Comparison of ENCODE assay signal across 8 mouse cellular contexts in genomic region chr12:24975115-24975733, GRCm38 (mm10). TPM values are rescaled to one million over a fixed set of nuclear protein-coding genes. Genes with fewer than 3 reads are reported as not detected.
DNase-seq lines count a peak whose midpoint lies in the region; ATAC-seq and TF ChIP-seq lines count a peak whose summit lies in the region.

No protein-coding gene starts in this region.

- peak overlapping the region; percentile 77 to 96 for H3K27ac ChIP-seq in heart, embryonic 14.5 days (replicated peaks in 1 of 2; ENCODE audit: control insufficient read depth in 1 of 2, insufficient read depth in 1 of 2, low read depth in 2 of 2, low read length in 2 of 2)
- peak overlapping the region; percentile 91 for H3K27ac ChIP-seq in kidney, postnatal 0 days

- peak; percentile 71 for DNase-seq in c-Kit-positive CD71-negative TER-119-negative erythroid progenitor cells, embryonic 14.5 days (ENCODE audit: low read depth)
- DNase-seq in fibroblast of lung, adult 2 months (ENCODE audit: low read depth), result peak; percentile 51
- DNase-seq in kidney, postnatal 0 days (ENCODE audit: low spot score), result peak; percentile 92
- peak; percentile 71 for DNase-seq in liver
- DNase-seq in monocyte, adult 2 months (ENCODE audit: low read depth in 1 of 2, low spot score in 2 of 2), result peak; percentile 20 to 43
- DNase-seq in spleen, postnatal 14 days (ENCODE audit: low spot score in 2 of 2), result peak; percentile 11 to 41

- peaks cover 9% of the 10 kb centered on the region; the same call in 1 of the 2 replicates for H3K4me1 ChIP-seq in E14TG2a.4 (replicated peaks; ENCODE audit: low read depth, low read length)
- peaks cover 8 to 27% of the 10 kb centered on the region in 2 experiments for H3K4me1 ChIP-seq in heart, embryonic 14.5 days (ENCODE audit: control insufficient read depth in 2 of 2, insufficient read depth in 2 of 2, low read length in 2 of 2)
- no peaks in the 10 kb centered on the region for H3K4me1 ChIP-seq in kidney, postnatal 0 days (replicated peaks; ENCODE audit: insufficient read depth, low read length)

- peaks cover 8% of the 10 kb centered on the region for H3K27me3 ChIP-seq in E14TG2a.4 (ENCODE audit: insufficient read depth, low read length)
- H3K27me3 ChIP-seq in heart, embryonic 14.5 days (ENCODE audit: control insufficient read depth, insufficient read depth, low read length), result no peaks in the 10 kb centered on the region
- H3K27me3 ChIP-seq in kidney, postnatal 0 days (ENCODE audit: insufficient read depth, low read length), result no peaks in the 10 kb centered on the region

- no peak; the same call in 1 of the 2 replicates for ATAC-seq in heart, embryonic 14.5 days (ENCODE audit: insufficient number of reproducible peaks, insufficient read depth, low FRiP score, low read depth)
- peak; percentile 66 for ATAC-seq in kidney, postnatal 0 days (replicated peaks; ENCODE audit: low FRiP score, low read depth)

- peak; percentile 73 for TF ChIP-seq CTCF in E14TG2a.4 (conservative IDR thresholded peaks at IDR 0.05; ENCODE audit: low read length)
- TF ChIP-seq CTCF in kidney, postnatal 0 days (IDR thresholded peaks at IDR 0.05; ENCODE audit: low read depth), result peak; percentile 75

- H3K36me3 ChIP-seq in E14TG2a.4 (ENCODE audit: insufficient read depth, low read length), result no peaks in the 10 kb centered on the region
- H3K36me3 ChIP-seq in heart, embryonic 14.5 days (ENCODE audit: control insufficient read depth, insufficient read depth, low read length), result peaks cover 6% of the 10 kb centered on the region; the same call in 1 of the 2 replicates
- no peaks in the 10 kb centered on the region for H3K36me3 ChIP-seq in kidney, postnatal 0 days (ENCODE audit: insufficient read depth, low read length)

- under 1% methylated on average over 25 of the region's 31 CpGs for WGBS in heart, embryonic 14.5 days
- under 1% methylated on average over 29 of the region's 31 CpGs for WGBS in kidney, postnatal 0 days

- H3K9ac ChIP-seq in heart, embryonic 14.5 days (ENCODE audit: low read length), result peak overlapping the region; percentile 84
- peak overlapping the region; percentile 74 for H3K9ac ChIP-seq in kidney, postnatal 0 days (ENCODE audit: low read depth, low read length)

- H3K4me2 ChIP-seq in heart, embryonic 14.5 days (ENCODE audit: low read length), result peak overlapping the region; percentile 68
- H3K4me2 ChIP-seq in kidney, postnatal 0 days (ENCODE audit: low read length), result peak overlapping the region; percentile 62

- H3K4me3 ChIP-seq in E14TG2a.4 (replicated peaks; ENCODE audit: low read length), result peak overlapping the region; percentile 91
- H3K4me3 ChIP-seq in heart, embryonic 14.5 days (ENCODE audit: control insufficient read depth in 1 of 2, insufficient read depth in 1 of 2, low read depth in 1 of 2, low read length in 2 of 2), result peak overlapping the region; percentile 70 to 88
- peak overlapping the region; percentile 90 for H3K4me3 ChIP-seq in kidney, postnatal 0 days (replicated peaks; ENCODE audit: low read depth, low read length)

- no peaks in the 10 kb centered on the region for H3K9me3 ChIP-seq in E14TG2a.4 (ENCODE audit: low read length)
- no peaks in the 10 kb centered on the region for H3K9me3 ChIP-seq in heart, embryonic 14.5 days (ENCODE audit: control insufficient read depth, low read length)
- H3K9me3 ChIP-seq in kidney, postnatal 0 days (replicated peaks; ENCODE audit: low read length), result no peaks in the 10 kb centered on the region

RNA-seq across cellular contexts. Expression of gene Kidins220, which starts 0.5 kb away (rescaled TPM):
- polyA plus RNA-seq in heart, embryonic 14.5 days (2014; fragmentation: Nextera tagmentation; extraction: Ambion mirVana), result 50.1 and 50.9 TPM in 2 replicates
- polyA plus RNA-seq in kidney, postnatal 0 days (2015; fragmentation: Nextera tagmentation; extraction: Ambion mirVana), result 25.1 and 25.8 TPM in 2 replicates

Comparison
In these comparisons a context has a peak if more than half of its experiments do, and no peak if none do; other contexts are left out.
1. DNase-seq: peak in every context shown above with its lines; median percentile 92 in kidney, postnatal 0 days; 71 in c-Kit-positive CD71-negative TER-119-negative erythroid progenitor cells, embryonic 14.5 days; 71 in liver; 51 in fibroblast of lung, adult 2 months; 32 in monocyte, adult 2 months; 26 in spleen, postnatal 14 days.